Mouse (Mus musculus) T-cell, adult 2 months (primary cell): ENCODE data around the gene Faap100.
A peak's percentile ranks its signal among the peaks of the same experiment; 100 is the strongest.
"Not testable (repeated sequence)": the region's sequence is repeated elsewhere in the genome, so short reads cannot be mapped to it uniquely, and the experiment has no call there.

Experiments
- DNase-seq: peaks from one replicate; pipeline ENCODE4 v3.0.0; 2022; ENCODE audit warnings: low spot score

The Faap100 gene

GRCm38 (mm10) chr11:120376302-120377160, 2.0 kb downstream of the Faap100 start:
- DNase-seq: no peak

- no peak for DNase-seq
Measured at GRCm38 (mm10) chr11:120375324-120375723, 3.2 kb downstream of the Faap100 start.

- DNase-seq: no peak
Measured at GRCm38 (mm10) chr11:120373820-120374586, 4.6 kb downstream of the Faap100 start.

- no peak for DNase-seq
Measured at GRCm38 (mm10) chr11:120373025-120373424, 5.5 kb downstream of the Faap100 start.

GRCm38 (mm10) chr11:120369656-120370055, 8.9 kb downstream of the Faap100 start:
- DNase-seq: peak; percentile 72

GRCm38 (mm10) chr11:120366443-120367027, 12.0 kb downstream of the Faap100 start:
- DNase-seq: no peak

GRCm38 (mm10) chr11:120362891-120363290, 15.7 kb downstream of the Faap100 start:
- DNase-seq: no peak

- DNase-seq: no peak
Measured at GRCm38 (mm10) chr11:120361295-120361694, 17.3 kb downstream of the Faap100 start, which contains the start of gene Fscn2. Gene Fscn2 (plus strand): TSS chr11:120361534.

- no peak for DNase-seq
Measured at GRCm38 (mm10) chr11:120360755-120361154, 17.8 kb downstream of the Faap100 start.

- DNase-seq: no peak
Measured at GRCm38 (mm10) chr11:120360062-120360461, 18.5 kb downstream of the Faap100 start.

- no peak for DNase-seq
Measured at GRCm38 (mm10) chr11:120359391-120359790, 19.2 kb downstream of the Faap100 start.

GRCm38 (mm10) chr11:120357791-120358401, 20.7 kb downstream of the Faap100 start:
- no peak for DNase-seq

GRCm38 (mm10) chr11:120356900-120357299, 21.7 kb downstream of the Faap100 start:
- DNase-seq: no peak

GRCm38 (mm10) chr11:120356319-120356840, 22.2 kb downstream of the Faap100 start:
- DNase-seq: no peak

GRCm38 (mm10) chr11:120355277-120356039, 23.1 kb downstream of the Faap100 start:
- DNase-seq: no peak

- DNase-seq: peak; percentile 32
Measured at GRCm38 (mm10) chr11:120354304-120355276, 24.0 kb downstream of the Faap100 start.

GRCm38 (mm10) chr11:120353500-120354303, 24.9 kb downstream of the Faap100 start:
- peak; percentile 94 for DNase-seq

GRCm38 (mm10) chr11:120352571-120353290, 25.8 kb downstream of the Faap100 start:
- peak; percentile 20 for DNase-seq

- not testable (repeated sequence) for DNase-seq
Measured at GRCm38 (mm10) chr11:120352093-120352350, 26.5 kb downstream of the Faap100 start.
